Mouse (Mus musculus): ENCODE data around the gene Togaram2. TPM values are rescaled to one million over a fixed set of nuclear protein-coding genes. Genes with fewer than 3 reads are reported as not detected.
"Not testable (repeated sequence)": the region's sequence is repeated elsewhere in the genome, so short reads cannot be mapped to it uniquely, and the experiment has no call there.

Togaram2 gene
- 3.4 and 4.1 TPM in 2 replicates for polyA plus RNA-seq (2015; fragmentation: Nextera tagmentation; extraction: Ambion mirVana)

GRCm38 (mm10) chr17:71673092-71673491 is at the start of gene Togaram2:
TSS of gene Togaram2 (plus strand) at chr17:71673261.
- peak within 1 kb of the TSS; percentile 26; the same call in 1 of the 2 replicates for H3K9ac ChIP-seq (ENCODE audit: low read length)
- no peak within 1 kb of the TSS for H3K4me3 ChIP-seq (ENCODE audit: low read length)
- H3K36me3 ChIP-seq (ENCODE audit: control insufficient read depth, insufficient read depth, low read length): no peaks in the 10 kb centered on the region
- peak; percentile 82 for ATAC-seq (ENCODE audit: low read depth)
- H3K4me1 ChIP-seq (replicated peaks; ENCODE audit: control insufficient read depth, insufficient read depth, low read length): peaks cover 30% of the 10 kb centered on the region
- WGBS: 37% methylated on average over 9 of the region's 9 CpGs
- no peaks in the 10 kb centered on the region for H3K27me3 ChIP-seq (ENCODE audit: control insufficient read depth, insufficient read depth, low read depth, low read length)
- H3K4me2 ChIP-seq (ENCODE audit: low read depth, low read length): peak within 1 kb of the TSS; percentile 31; the same call in 1 of the 2 replicates
- H3K9me3 ChIP-seq (ENCODE audit: control insufficient read depth, low read length): no peaks in the 10 kb centered on the region
- peak within 1 kb of the TSS; percentile 72 for H3K27ac ChIP-seq (ENCODE audit: low read length)

GRCm38 (mm10) chr17:71631806-71632205 is 41.3 kb upstream of the Togaram2 start:
- no peaks in the 10 kb centered on the region for H3K9me3 ChIP-seq (ENCODE audit: control insufficient read depth, low read length)
- no peaks in the 10 kb centered on the region for H3K4me1 ChIP-seq (replicated peaks; ENCODE audit: control insufficient read depth, insufficient read depth, low read length)
- H3K27me3 ChIP-seq (ENCODE audit: control insufficient read depth, insufficient read depth, low read depth, low read length): no peaks in the 10 kb centered on the region
- ATAC-seq (ENCODE audit: low read depth): no peak
- WGBS: 82% methylated on average over 10 of the region's 10 CpGs
- H3K9ac ChIP-seq (ENCODE audit: low read length): no peak overlapping the region
- no peak overlapping the region for H3K4me3 ChIP-seq (ENCODE audit: low read length)
- H3K27ac ChIP-seq (ENCODE audit: low read length): no peak overlapping the region
- no peak overlapping the region for H3K4me2 ChIP-seq (ENCODE audit: low read depth, low read length)
- H3K36me3 ChIP-seq (ENCODE audit: control insufficient read depth, insufficient read depth, low read length): peaks cover 52% of the 10 kb centered on the region

- ATAC-seq (ENCODE audit: low read depth): no peak
- no peaks in the 10 kb centered on the region for H3K4me1 ChIP-seq (replicated peaks; ENCODE audit: control insufficient read depth, insufficient read depth, low read length)
- H3K4me2 ChIP-seq (ENCODE audit: low read depth, low read length): no peak overlapping the region
- no peak overlapping the region for H3K9ac ChIP-seq (ENCODE audit: low read length)
- no peak overlapping the region for H3K4me3 ChIP-seq (ENCODE audit: low read length)
- H3K9me3 ChIP-seq (ENCODE audit: control insufficient read depth, low read length): no peaks in the 10 kb centered on the region
- 81% methylated on average over 8 of the region's 8 CpGs for WGBS
- H3K27me3 ChIP-seq (ENCODE audit: control insufficient read depth, insufficient read depth, low read depth, low read length): no peaks in the 10 kb centered on the region
- peaks cover 45% of the 10 kb centered on the region for H3K36me3 ChIP-seq (ENCODE audit: control insufficient read depth, insufficient read depth, low read length)
- H3K27ac ChIP-seq (ENCODE audit: low read length): no peak overlapping the region
Measured at GRCm38 (mm10) chr17:71633350-71633749, 39.7 kb upstream of the Togaram2 start.

GRCm38 (mm10) chr17:71636786-71637185 is 36.3 kb upstream of the Togaram2 start:
- Histone ChIP-seq H3K9me3 (ENCODE audit: control insufficient read depth, low read length) (no peaks in the 10 kb centered on the region), H3K27ac (ENCODE audit: low read length) (no peak overlapping the region), H3K4me3 (ENCODE audit: low read length) (no peak overlapping the region), H3K9ac (ENCODE audit: low read length) (no peak overlapping the region), H3K36me3 (ENCODE audit: control insufficient read depth, insufficient read depth, low read length) (peaks cover 50% of the 10 kb centered on the region), H3K27me3 (ENCODE audit: control insufficient read depth, insufficient read depth, low read depth, low read length) (no peaks in the 10 kb centered on the region), H3K4me1 (replicated peaks; ENCODE audit: control insufficient read depth, insufficient read depth, low read length) (no peaks in the 10 kb centered on the region), H3K4me2 (ENCODE audit: low read depth, low read length) (no peak overlapping the region)
- WGBS: 91% methylated on average over 8 of the region's 8 CpGs
- no peak for ATAC-seq (ENCODE audit: low read depth)

- ATAC-seq (ENCODE audit: low read depth): no peak
Measured at GRCm38 (mm10) chr17:71637750-71638265, 35.3 kb upstream of the Togaram2 start.

GRCm38 (mm10) chr17:71639056-71639455 is 34.0 kb upstream of the Togaram2 start:
- H3K27ac ChIP-seq (ENCODE audit: low read length); H3K4me3 ChIP-seq (ENCODE audit: low read length); ATAC-seq (ENCODE audit: low read depth); H3K27me3 ChIP-seq (ENCODE audit: control insufficient read depth, insufficient read depth, low read depth, low read length); H3K9ac ChIP-seq (ENCODE audit: low read length); H3K4me2 ChIP-seq (ENCODE audit: low read depth, low read length); H3K9me3 ChIP-seq (ENCODE audit: control insufficient read depth, low read length); H3K4me1 ChIP-seq (replicated peaks; ENCODE audit: control insufficient read depth, insufficient read depth, low read length): not testable (repeated sequence)
- 65% methylated on average over 5 of the region's 5 CpGs for WGBS
- H3K36me3 ChIP-seq (ENCODE audit: control insufficient read depth, insufficient read depth, low read length): peaks cover 37% of the 10 kb centered on the region

More at GRCm38 (mm10) chr17:71637750-71638265, 35.3 kb upstream of the Togaram2 start:
- H3K36me3 ChIP-seq (ENCODE audit: control insufficient read depth, insufficient read depth, low read length): peaks cover 49% of the 10 kb centered on the region
- WGBS: 85% methylated on average over 4 of the region's 4 CpGs
- no peaks in the 10 kb centered on the region for H3K27me3 ChIP-seq (ENCODE audit: control insufficient read depth, insufficient read depth, low read depth, low read length)
- H3K27ac ChIP-seq (ENCODE audit: low read length): no peak overlapping the region
- H3K4me1 ChIP-seq (replicated peaks; ENCODE audit: control insufficient read depth, insufficient read depth, low read length): no peaks in the 10 kb centered on the region
- no peak overlapping the region for H3K9ac ChIP-seq (ENCODE audit: low read length)
- no peak overlapping the region for H3K4me3 ChIP-seq (ENCODE audit: low read length)
- no peaks in the 10 kb centered on the region for H3K9me3 ChIP-seq (ENCODE audit: control insufficient read depth, low read length)
- no peak overlapping the region for H3K4me2 ChIP-seq (ENCODE audit: low read depth, low read length)

GRCm38 (mm10) chr17:71640421-71641085 is 32.5 kb upstream of the Togaram2 start:
- H3K4me1 ChIP-seq (replicated peaks; ENCODE audit: control insufficient read depth, insufficient read depth, low read length): no peaks in the 10 kb centered on the region
- peaks cover 31% of the 10 kb centered on the region for H3K36me3 ChIP-seq (ENCODE audit: control insufficient read depth, insufficient read depth, low read length)
- 84% methylated on average over 9 of the region's 9 CpGs for WGBS
- H3K27ac ChIP-seq (ENCODE audit: low read length): no peak overlapping the region
- H3K4me2 ChIP-seq (ENCODE audit: low read depth, low read length): no peak overlapping the region
- H3K4me3 ChIP-seq (ENCODE audit: low read length): no peak overlapping the region
- H3K27me3 ChIP-seq (ENCODE audit: control insufficient read depth, insufficient read depth, low read depth, low read length): no peaks in the 10 kb centered on the region
- no peak overlapping the region for H3K9ac ChIP-seq (ENCODE audit: low read length)
- no peaks in the 10 kb centered on the region for H3K9me3 ChIP-seq (ENCODE audit: control insufficient read depth, low read length)
- ATAC-seq (ENCODE audit: low read depth): no peak

GRCm38 (mm10) chr17:71642190-71642589 is 30.9 kb upstream of the Togaram2 start:
- H3K9me3 ChIP-seq (ENCODE audit: control insufficient read depth, low read length): no peaks in the 10 kb centered on the region
- 74% methylated on average over 3 of the region's 3 CpGs for WGBS
- H3K4me2 ChIP-seq (ENCODE audit: low read depth, low read length): no peak overlapping the region
- no peak overlapping the region for H3K27ac ChIP-seq (ENCODE audit: low read length)
- H3K9ac ChIP-seq (ENCODE audit: low read length): no peak overlapping the region
- H3K36me3 ChIP-seq (ENCODE audit: control insufficient read depth, insufficient read depth, low read length): peaks cover 24% of the 10 kb centered on the region
- no peak for ATAC-seq (ENCODE audit: low read depth)
- no peak overlapping the region for H3K4me3 ChIP-seq (ENCODE audit: low read length)
- no peaks in the 10 kb centered on the region for H3K27me3 ChIP-seq (ENCODE audit: control insufficient read depth, insufficient read depth, low read depth, low read length)
- no peaks in the 10 kb centered on the region for H3K4me1 ChIP-seq (replicated peaks; ENCODE audit: control insufficient read depth, insufficient read depth, low read length)

GRCm38 (mm10) chr17:71650011-71650410 is 23.1 kb upstream of the Togaram2 start:
- Histone ChIP-seq H3K36me3 (ENCODE audit: control insufficient read depth, insufficient read depth, low read length) (peaks cover 40% of the 10 kb centered on the region), H3K9ac (ENCODE audit: low read length) (no peak overlapping the region), H3K9me3 (ENCODE audit: control insufficient read depth, low read length) (no peaks in the 10 kb centered on the region), H3K4me2 (ENCODE audit: low read depth, low read length) (no peak overlapping the region), H3K27me3 (ENCODE audit: control insufficient read depth, insufficient read depth, low read depth, low read length) (no peaks in the 10 kb centered on the region), H3K4me1 (replicated peaks; ENCODE audit: control insufficient read depth, insufficient read depth, low read length) (no peaks in the 10 kb centered on the region), H3K4me3 (ENCODE audit: low read length) (no peak overlapping the region), H3K27ac (ENCODE audit: low read length) (no peak overlapping the region)
- ATAC-seq (ENCODE audit: low read depth): no peak
- 88% methylated on average over 9 of the region's 9 CpGs for WGBS

Measured in lung, embryonic 16.5 days (tissue).